Mouse (Mus musculus): ENCODE results near the gene S100a10. TPM values are rescaled to one million over a fixed set of nuclear protein-coding genes. Genes with fewer than 3 reads are reported as not detected.
A peak's percentile ranks its signal among the peaks of the same experiment; 100 is the strongest.

The S100a10 gene
- polyA plus RNA-seq, 2 experiments = 328 to 691 TPM

DNA sequence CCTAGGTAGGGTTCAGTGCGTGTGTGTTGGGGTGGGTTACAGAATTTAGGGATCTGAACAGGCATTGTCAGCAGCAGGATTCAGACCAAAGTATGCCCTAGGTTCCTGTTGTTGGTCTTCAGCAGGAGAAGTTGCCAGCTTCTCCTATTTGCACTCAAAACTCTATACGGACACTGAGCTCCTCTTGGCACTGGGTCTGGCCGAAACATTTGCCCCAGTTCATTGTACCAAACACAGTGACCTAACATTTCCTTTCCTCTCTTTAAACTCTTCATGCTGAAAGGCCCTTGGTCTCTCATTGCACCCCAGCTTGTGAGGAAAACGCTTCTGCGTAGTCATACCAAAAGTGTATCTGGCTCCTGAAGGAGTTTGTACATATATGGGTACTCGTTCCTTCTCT is 5.1 kb downstream of the S100a10 start:
- peaks cover 45% of the 10 kb centered on the region for H3K36me3 ChIP-seq (ENCODE audit: control insufficient read depth, insufficient read depth, low read length)
- ATAC-seq (ENCODE audit: low FRiP score, low read depth) (no peak), DNase-seq (ENCODE audit: low spot score) (no peak)
- H3K27ac ChIP-seq (replicated peaks; ENCODE audit: low read depth, low read length) = no peak overlapping the region
- no peak overlapping the region for H3K4me2 ChIP-seq (replicated peaks; ENCODE audit: low read depth, low read length, severe bottlenecking)
- WGBS = 89% methylated on average over 6 of the region's 6 CpGs
- no peak for TF ChIP-seq POLR2A (IDR thresholded peaks at IDR 0.05; ENCODE audit: borderline replicate concordance, extremely low read depth, insufficient read depth, insufficient read length)
- no peak overlapping the region for H3K9ac ChIP-seq (ENCODE audit: low read depth, low read length, severe bottlenecking)
- peaks cover 24% of the 10 kb centered on the region for H3K4me1 ChIP-seq (ENCODE audit: control insufficient read depth, insufficient read depth, low read length)
- no peak overlapping the region for H3K4me3 ChIP-seq (replicated peaks; ENCODE audit: low read length)
- H3K9me3 ChIP-seq (ENCODE audit: control insufficient read depth, low read length) = no peaks in the 10 kb centered on the region
- H3K27me3 ChIP-seq (ENCODE audit: control insufficient read depth, insufficient read depth, low read length) = no peaks in the 10 kb centered on the region

DNA sequence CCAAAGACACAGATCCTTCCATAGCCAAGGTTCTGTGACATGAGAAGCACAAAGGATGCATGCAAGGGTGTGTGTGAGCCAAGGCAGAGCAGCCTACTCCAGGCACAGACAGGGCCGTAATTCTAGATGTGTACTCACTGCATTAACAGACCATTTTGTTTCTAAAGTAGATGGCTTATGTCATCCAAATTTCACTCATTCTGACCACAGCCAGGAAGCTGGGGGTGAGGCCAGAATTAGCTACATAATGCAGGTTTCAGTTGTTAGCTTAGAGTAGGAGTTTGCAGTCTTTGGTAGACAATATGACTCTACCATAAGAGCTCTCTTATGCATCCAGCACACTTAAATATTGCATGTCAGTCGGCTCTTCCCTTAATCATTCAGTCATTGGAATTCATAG is 7.5 kb downstream of the S100a10 start:
- peaks cover 51% of the 10 kb centered on the region for H3K36me3 ChIP-seq (ENCODE audit: control insufficient read depth, insufficient read depth, low read length)
- 92% methylated on average over 2 of the region's 2 CpGs for WGBS
- no peak for DNase-seq (ENCODE audit: low spot score)
- H3K9me3 ChIP-seq (ENCODE audit: control insufficient read depth, low read length) = no peaks in the 10 kb centered on the region
- H3K4me1 ChIP-seq (ENCODE audit: control insufficient read depth, insufficient read depth, low read length) = peaks cover 10% of the 10 kb centered on the region
- H3K27me3 ChIP-seq (ENCODE audit: control insufficient read depth, insufficient read depth, low read length) = no peaks in the 10 kb centered on the region
- no peak for TF ChIP-seq POLR2A (IDR thresholded peaks at IDR 0.05; ENCODE audit: borderline replicate concordance, extremely low read depth, insufficient read depth, insufficient read length)
- H3K9ac ChIP-seq (ENCODE audit: low read depth, low read length, severe bottlenecking) = no peak overlapping the region
- no peak overlapping the region for H3K27ac ChIP-seq (replicated peaks; ENCODE audit: low read depth, low read length)
- no peak overlapping the region for H3K4me2 ChIP-seq (replicated peaks; ENCODE audit: low read depth, low read length, severe bottlenecking)
- H3K4me3 ChIP-seq (replicated peaks; ENCODE audit: low read length) = no peak overlapping the region
- ATAC-seq (ENCODE audit: low FRiP score, low read depth) = no peak

DNA sequence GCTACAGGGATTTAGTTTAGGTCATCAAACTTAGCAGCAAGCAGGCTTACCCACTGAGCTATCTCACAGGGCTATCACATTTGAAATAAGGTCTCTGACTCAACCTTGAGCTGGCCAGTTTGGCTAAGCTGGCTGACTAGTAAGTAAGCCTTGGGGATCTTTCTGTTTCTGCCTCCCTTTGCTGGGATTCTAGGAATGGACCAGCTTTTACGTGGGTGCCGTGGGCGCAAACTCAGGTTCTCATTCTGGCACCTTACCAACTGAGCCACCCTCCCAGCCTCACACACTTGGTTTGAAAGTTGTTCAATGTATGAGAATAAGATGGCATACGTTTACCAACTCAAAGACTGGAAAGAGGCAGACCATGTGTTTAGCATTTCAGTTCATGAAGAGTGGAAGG is 8.3 kb downstream of the S100a10 start:
- no peaks in the 10 kb centered on the region for H3K9me3 ChIP-seq (ENCODE audit: control insufficient read depth, low read length)
- ATAC-seq (ENCODE audit: low FRiP score, low read depth) = no peak
- H3K27me3 ChIP-seq (ENCODE audit: control insufficient read depth, insufficient read depth, low read length) = no peaks in the 10 kb centered on the region
- peaks cover 11% of the 10 kb centered on the region for H3K4me1 ChIP-seq (ENCODE audit: control insufficient read depth, insufficient read depth, low read length)
- WGBS = 95% methylated on average over 4 of the region's 4 CpGs
- DNase-seq (ENCODE audit: low spot score) = no peak
- no peak overlapping the region for H3K9ac ChIP-seq (ENCODE audit: low read depth, low read length, severe bottlenecking)
- no peak overlapping the region for H3K4me2 ChIP-seq (replicated peaks; ENCODE audit: low read depth, low read length, severe bottlenecking)
- no peak for TF ChIP-seq POLR2A (IDR thresholded peaks at IDR 0.05; ENCODE audit: borderline replicate concordance, extremely low read depth, insufficient read depth, insufficient read length)
- H3K4me3 ChIP-seq (replicated peaks; ENCODE audit: low read length) = no peak overlapping the region
- H3K27ac ChIP-seq (replicated peaks; ENCODE audit: low read depth, low read length) = no peak overlapping the region
- peaks cover 51% of the 10 kb centered on the region for H3K36me3 ChIP-seq (ENCODE audit: control insufficient read depth, insufficient read depth, low read length)

DNA sequence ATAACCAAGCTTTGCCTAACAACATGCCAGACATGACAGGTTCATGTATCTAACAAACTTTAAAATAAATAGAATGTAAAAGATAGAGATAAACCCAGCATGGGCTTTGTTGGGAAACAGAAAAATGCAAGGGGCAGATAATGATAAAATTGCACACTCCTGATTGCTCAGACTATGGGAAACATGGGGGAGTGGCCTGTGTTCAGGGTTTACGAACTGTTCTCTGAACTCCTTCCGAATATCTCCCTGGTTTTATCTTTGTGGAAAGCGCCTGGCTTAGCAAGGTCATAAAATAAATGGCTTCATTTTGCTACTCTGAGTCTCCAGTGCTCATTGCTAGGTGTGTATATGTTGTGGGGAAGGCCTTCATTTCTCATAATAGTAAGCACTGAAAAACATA is 12.0 kb downstream of the S100a10 start:
- Histone ChIP-seq H3K27ac (replicated peaks; ENCODE audit: low read depth, low read length) (no peak overlapping the region), H3K4me2 (replicated peaks; ENCODE audit: low read depth, low read length, severe bottlenecking) (no peak overlapping the region), H3K4me3 (replicated peaks; ENCODE audit: low read length) (no peak overlapping the region), H3K9me3 (ENCODE audit: control insufficient read depth, low read length) (no peaks in the 10 kb centered on the region), H3K36me3 (ENCODE audit: control insufficient read depth, insufficient read depth, low read length) (peaks cover 35% of the 10 kb centered on the region), H3K4me1 (ENCODE audit: control insufficient read depth, insufficient read depth, low read length) (peaks cover 13% of the 10 kb centered on the region), H3K27me3 (ENCODE audit: control insufficient read depth, insufficient read depth, low read length) (no peaks in the 10 kb centered on the region), H3K9ac (ENCODE audit: low read depth, low read length, severe bottlenecking) (no peak overlapping the region)
- no peak for ATAC-seq (ENCODE audit: low FRiP score, low read depth)
- DNase-seq (ENCODE audit: low spot score) = no peak
- 65% methylated on average over 3 of the region's 3 CpGs for WGBS
- TF ChIP-seq POLR2A (IDR thresholded peaks at IDR 0.05; ENCODE audit: borderline replicate concordance, extremely low read depth, insufficient read depth, insufficient read length) = no peak

DNA sequence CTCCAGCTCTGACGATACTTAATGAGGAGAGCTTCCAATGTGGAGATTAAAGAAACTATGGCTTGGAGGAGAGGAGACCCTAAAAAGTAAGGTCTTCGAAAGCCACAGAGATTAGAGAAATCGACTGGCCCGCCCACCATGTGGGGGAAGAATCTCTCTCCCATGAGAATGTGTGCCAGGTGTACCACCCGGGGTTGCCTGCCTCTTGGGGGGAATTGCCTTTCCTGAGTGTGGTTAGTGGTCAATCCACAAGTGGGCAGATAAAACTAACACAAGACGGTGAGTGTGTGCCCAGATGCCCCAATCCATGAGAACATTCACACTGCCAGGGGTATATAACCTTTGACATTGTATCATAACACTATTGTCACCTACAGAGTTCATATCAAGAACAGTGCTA is 12.8 kb downstream of the S100a10 start:
- Histone ChIP-seq H3K4me2 (replicated peaks; ENCODE audit: low read depth, low read length, severe bottlenecking) (peak overlapping the region; percentile 29; the same call in 1 of the 2 replicates), H3K4me3 (replicated peaks; ENCODE audit: low read length) (no peak overlapping the region), H3K4me1 (ENCODE audit: control insufficient read depth, insufficient read depth, low read length) (peaks cover 13% of the 10 kb centered on the region), H3K27me3 (ENCODE audit: control insufficient read depth, insufficient read depth, low read length) (no peaks in the 10 kb centered on the region), H3K27ac (replicated peaks; ENCODE audit: low read depth, low read length) (peak overlapping the region; percentile 76; the same call in 1 of the 2 replicates), H3K36me3 (ENCODE audit: control insufficient read depth, insufficient read depth, low read length) (peaks cover 26% of the 10 kb centered on the region), H3K9ac (ENCODE audit: low read depth, low read length, severe bottlenecking) (no peak overlapping the region), H3K9me3 (ENCODE audit: control insufficient read depth, low read length) (no peaks in the 10 kb centered on the region)
- DNase-seq (ENCODE audit: low spot score) = no peak
- ATAC-seq (ENCODE audit: low FRiP score, low read depth) = no peak
- TF ChIP-seq POLR2A (IDR thresholded peaks at IDR 0.05; ENCODE audit: borderline replicate concordance, extremely low read depth, insufficient read depth, insufficient read length) = no peak
- 85% methylated on average over 6 of the region's 6 CpGs for WGBS
